10 mouse cellular contexts compared by ENCODE assay signal in the genomic region with DNA sequence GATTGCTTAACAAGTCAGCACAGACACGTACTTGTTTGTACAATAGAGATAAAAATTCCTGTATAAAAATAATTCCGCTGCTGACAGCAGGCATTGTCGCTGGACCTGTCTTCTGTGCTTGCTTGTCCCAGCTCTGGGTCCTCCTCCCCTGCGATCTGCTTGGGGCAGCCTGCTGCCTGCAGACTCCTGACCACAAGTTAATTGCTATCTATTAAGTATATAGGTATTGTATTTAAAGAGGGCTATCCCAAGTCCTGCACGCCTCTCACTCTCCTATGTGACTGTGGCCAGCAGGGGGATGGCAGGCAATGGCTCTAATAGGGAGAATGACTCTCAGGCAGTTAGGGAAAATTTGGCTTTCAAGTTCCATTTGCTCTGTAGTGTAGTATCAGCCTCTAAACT. TPM values are rescaled to one million over a fixed set of nuclear protein-coding genes. Genes with fewer than 3 reads are reported as not detected.
DNase-seq lines count a peak whose midpoint lies in the region; ATAC-seq and TF ChIP-seq lines count a peak whose summit lies in the region.
"Had no signal": no experiment of that assay in that cellular context is flagged by ENCODE, and none has a peak within 500 bp of the region (broad histone marks: within the 10 kb centered on the region; RNA-seq: fewer than 3 reads in every experiment).

No protein-coding gene starts in this region.

- peaks cover 82% of the 10 kb centered on the region for H3K79me2 ChIP-seq in MEL (ENCODE audit: control insufficient read depth, insufficient read depth, low read length, poor library complexity)

- DNase-seq in layer of hippocampus, adult 2 months (ENCODE audit: low spot score in 2 of 2) = no peak
- DNase-seq in layer of hippocampus, postnatal 25 days (ENCODE audit: extremely low spot score in 1 of 2, low spot score in 1 of 2) = no peak
- peak; percentile 53 for DNase-seq in MEL (ENCODE audit: low read depth, low spot score)
- DNase-seq in kidney, adult 8-10 months = no peak
- no peak for DNase-seq in gastrocnemius, postnatal 25 days

- no peak overlapping the region for H3K9ac ChIP-seq in MEL (ENCODE audit: control insufficient read depth, low read depth, low read length, poor library complexity, severe bottlenecking)
- H3K9ac ChIP-seq: lung, embryonic 15.5 days; neural tube, embryonic 12.5 days had no signal

- peaks cover 30 to 32% of the 10 kb centered on the region in 2 experiments for H3K4me1 ChIP-seq in MEL (ENCODE audit: control insufficient read depth in 1 of 2, insufficient read depth in 2 of 2, low read length in 2 of 2)

- no peak; a peak in 1 of 4 replicates for TF ChIP-seq POLR2A in MEL (IDR thresholded peaks at IDR 0.05; ENCODE audit: control insufficient read depth in 1 of 2, insufficient read depth in 1 of 2, low read depth in 1 of 2, low read length in 2 of 2, poor library complexity in 1 of 2)

- TF ChIP-seq RAD21 in MEL (IDR thresholded peaks at IDR 0.05; ENCODE audit: low read depth, low read length) = no peak

- H3K27me3 ChIP-seq in MEL (ENCODE audit: control insufficient read depth in 1 of 2, insufficient read depth in 2 of 2, low read length in 2 of 2) = no peaks in the 10 kb centered on the region
- H3K27me3 ChIP-seq: lung, embryonic 15.5 days; neural tube, embryonic 12.5 days had no signal

- no peak for TF ChIP-seq EP300 in MEL (IDR thresholded peaks at IDR 0.05; ENCODE audit: low read depth in 1 of 2, low read length in 2 of 2)

- H3K4me3 ChIP-seq in layer of hippocampus, adult 2 months = peak overlapping the region; percentile 19; the same call in 1 of the 2 replicates
- no peak overlapping the region for H3K4me3 ChIP-seq in MEL (ENCODE audit: control insufficient read depth in 1 of 2, insufficient read depth in 1 of 2, low read depth in 2 of 2, low read length in 2 of 2)
- H3K4me3 ChIP-seq: lung, embryonic 15.5 days; neural tube, embryonic 12.5 days had no signal

- H3K27ac ChIP-seq in layer of hippocampus, adult 2 months = peak overlapping the region; percentile 95
- no peak overlapping the region for H3K27ac ChIP-seq in MEL (ENCODE audit: control insufficient read depth, low read depth, low read length)
- H3K27ac ChIP-seq: lung, embryonic 15.5 days had no signal

- no peaks in the 10 kb centered on the region for H3K9me3 ChIP-seq in MEL (replicated peaks; ENCODE audit: insufficient read depth, low read length)
- H3K9me3 ChIP-seq: lung, embryonic 15.5 days; neural tube, embryonic 12.5 days had no signal

- peak; percentile 36 for ATAC-seq in common myeloid progenitor, adult 5-6 weeks (replicated peaks; ENCODE audit: low read depth, poor library complexity, severe bottlenecking)
- ATAC-seq in megakaryocyte progenitor cell, adult 5-6 weeks (replicated peaks; ENCODE audit: poor library complexity) = peak; percentile 62

- peak; percentile 67 for TF ChIP-seq CTCF in layer of hippocampus, adult 2 months (conservative IDR thresholded peaks at IDR 0.05)
- TF ChIP-seq CTCF in MEL (IDR thresholded peaks at IDR 0.05 in 2 of 3, conservative IDR thresholded peaks at IDR 0.05 in 1 of 3; ENCODE audit: control insufficient read depth in 1 of 3, insufficient read depth in 1 of 3, low read depth in 2 of 3, low read length in 3 of 3, poor library complexity in 1 of 3, severe bottlenecking in 1 of 3) = peak; percentile 10 to 34 (median 25); a peak in 3 of 6 replicates

- H3K36me3 ChIP-seq in MEL (ENCODE audit: control insufficient read depth in 1 of 2, insufficient read depth in 2 of 2, low read length in 2 of 2) = peaks cover 47 to 72% of the 10 kb centered on the region in 2 experiments
- H3K36me3 ChIP-seq: lung, embryonic 15.5 days had no signal

TF ChIP-seq in MEL, 35 proteins besides CTCF, POLR2A, EP300 and RAD21:
- TF ChIP-seq UBTF (IDR thresholded peaks at IDR 0.05; ENCODE audit: borderline replicate concordance, insufficient read depth, low read depth, low read length) = no peak
- TF ChIP-seq E2F4 (IDR thresholded peaks at IDR 0.05; ENCODE audit: borderline replicate concordance, low read depth, low read length) = no peak
- 0 out of 2 replicates have a peak, but pooled peaks have one; percentile 7 for TF ChIP-seq TCF12 (IDR thresholded peaks at IDR 0.05; ENCODE audit: low read depth, low read length)
- no peak for TF ChIP-seq NRF1 (IDR thresholded peaks at IDR 0.05; ENCODE audit: insufficient read depth, low read depth, low read length, poor library complexity, severe bottlenecking)
- TF ChIP-seq MAX (IDR thresholded peaks at IDR 0.05; ENCODE audit: low read length) = no peak
- TF ChIP-seq MAZ (IDR thresholded peaks at IDR 0.05; ENCODE audit: low read depth, low read length) = no peak
- TF ChIP-seq GABPA (IDR thresholded peaks at IDR 0.05; ENCODE audit: low read depth, low read length) = no peak
- TF ChIP-seq ZKSCAN1 (IDR thresholded peaks at IDR 0.05; ENCODE audit: low read depth, low read length) = no peak
- no peak for TF ChIP-seq POLR2AphosphoS2 (IDR thresholded peaks at IDR 0.05; ENCODE audit: low read length)
- TF ChIP-seq ZMIZ1 (IDR thresholded peaks at IDR 0.05; ENCODE audit: low read depth, low read length) = peak; percentile 26; the same call in 1 of the 2 replicates
- TF ChIP-seq KAT2A (conservative IDR thresholded peaks at IDR 0.05; ENCODE audit: low read depth, low read length) = no peak
- TF ChIP-seq ZC3H11A (IDR thresholded peaks at IDR 0.05; ENCODE audit: low read depth, low read length) = no peak

RNA-seq across cellular contexts. Expression of a gene that starts 16.2 kb away (rescaled TPM):
- total RNA-seq in layer of hippocampus, adult 2 months (2021) = 100 to 1,000 TPM; 117 to 121 TPM
- total RNA-seq in layer of hippocampus, postnatal 25 days (2021) = 100 to 1,000 TPM; 105 to 134 TPM
- total RNA-seq in MEL (2012; rRNA removed) = 37.0 and 43.8 TPM in 2 replicates
- polyA plus RNA-seq in MEL (2012; ENCODE audit: insufficient read depth in 1 of 2, insufficient read length in 2 of 2, low read depth in 1 of 2, low replicate concordance in 2 of 2, missing spikeins in 1 of 2) = 100 to 1,000 TPM in 1 of 2 experiments, 10 to 100 TPM in 1; 83.8 to 112 TPM
- 66.2 and 92.3 TPM in 2 replicates for total RNA-seq in common myeloid progenitor, adult 5-6 weeks (2017)
- 42.8 and 70.9 TPM in 2 replicates for total RNA-seq in megakaryocyte progenitor cell, adult 5-6 weeks (2015)
- total RNA-seq in megakaryocyte progenitor cell, adult 5-6 weeks (2017) = 24.3 and 29.1 TPM in 2 replicates
- total RNA-seq in gastrocnemius, postnatal 25 days (2021) = under 1 TPM in 1 of 2 experiments, not detected in 1; 0.05 TPM

RNA-seq across cellular contexts. Expression of a gene that starts 19.2 kb away (rescaled TPM):
- total RNA-seq in layer of hippocampus, adult 2 months (2021) = 1 to 10 TPM; 1.3 to 1.7 TPM
- total RNA-seq in layer of hippocampus, postnatal 25 days (2021) = 1 to 10 TPM in 1 of 2 experiments, under 1 TPM in 1; 0.37 to 1.7 TPM
- total RNA-seq in MEL (2012; rRNA removed) = not detected in 2 replicates
- polyA plus RNA-seq in MEL (2012; ENCODE audit: insufficient read depth in 1 of 2, insufficient read length in 2 of 2, low read depth in 1 of 2, low replicate concordance in 2 of 2, missing spikeins in 1 of 2) = not detected
- total RNA-seq in common myeloid progenitor, adult 5-6 weeks (2017) = not detected in 2 replicates
- not detected in 2 replicates for total RNA-seq in megakaryocyte progenitor cell, adult 5-6 weeks (2015)
- total RNA-seq in megakaryocyte progenitor cell, adult 5-6 weeks (2017) = not detected in 2 replicates
- not detected for total RNA-seq in gastrocnemius, postnatal 25 days (2021)
- polyA plus RNA-seq: gonadal fat pad, adult 2 months; lung, embryonic 15.5 days; neural tube, embryonic 12.5 days had no signal

Comparison
In these comparisons a context has a peak if more than half of its experiments do, and no peak if none do; other contexts are left out.
1. RNA of a gene that starts 16.2 kb away (total RNA-seq): 105 to 134 TPM in layer of hippocampus, postnatal 25 days, 117 to 121 TPM in layer of hippocampus, adult 2 months, 66.2 to 92.3 TPM in common myeloid progenitor, adult 5-6 weeks, 24.3 to 70.9 TPM in megakaryocyte progenitor cell, adult 5-6 weeks and 37.0 to 43.8 TPM in MEL; 0.05 TPM in gastrocnemius, postnatal 25 days; every median in the first group is over 10 times any median in the second.